Mouse (Mus musculus) MN1 (cell line): ENCODE measurements around the gene Bmp2k.
A peak's percentile ranks its signal among the peaks of the same experiment; 100 is the strongest.
"Not testable (repeated sequence)": the region's sequence is repeated elsewhere in the genome, so short reads cannot be mapped to it uniquely, and the experiment has no call there.

Experiments
- DNase-seq: peaks from one replicate; pipeline ENCODE4 v3.0.0-alpha.2; 2016; ENCODE audit warnings: low spot score

The Bmp2k gene

DNA sequence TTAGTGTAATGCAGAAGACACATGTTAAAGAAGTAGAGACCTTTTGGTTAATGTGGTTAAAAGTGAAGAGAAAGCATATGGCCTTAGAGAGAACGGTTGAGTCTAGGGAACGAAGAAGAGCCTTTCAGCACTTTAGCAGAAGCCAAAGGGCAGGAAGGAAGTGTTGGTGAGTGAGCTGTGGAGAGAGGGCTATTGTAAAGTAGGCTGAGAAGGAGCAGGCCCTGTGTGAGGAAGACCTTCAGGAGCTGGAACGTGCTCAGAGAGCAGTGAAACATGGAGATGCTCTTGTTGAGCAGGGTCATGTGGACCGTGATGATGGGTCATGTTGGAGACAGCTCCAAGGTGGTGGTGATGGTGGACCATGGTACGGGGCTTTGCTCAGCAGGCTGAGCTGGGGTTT is 4.8 kb downstream of the Bmp2k start:
- DNase-seq, result no peak

GRCm38 (mm10) chr5:97002937-97003336 is 5.4 kb downstream of the Bmp2k start:
- DNase-seq, result no peak

- no peak for DNase-seq
Measured at GRCm38 (mm10) chr5:97004178-97005030, 6.9 kb downstream of the Bmp2k start.

DNA sequence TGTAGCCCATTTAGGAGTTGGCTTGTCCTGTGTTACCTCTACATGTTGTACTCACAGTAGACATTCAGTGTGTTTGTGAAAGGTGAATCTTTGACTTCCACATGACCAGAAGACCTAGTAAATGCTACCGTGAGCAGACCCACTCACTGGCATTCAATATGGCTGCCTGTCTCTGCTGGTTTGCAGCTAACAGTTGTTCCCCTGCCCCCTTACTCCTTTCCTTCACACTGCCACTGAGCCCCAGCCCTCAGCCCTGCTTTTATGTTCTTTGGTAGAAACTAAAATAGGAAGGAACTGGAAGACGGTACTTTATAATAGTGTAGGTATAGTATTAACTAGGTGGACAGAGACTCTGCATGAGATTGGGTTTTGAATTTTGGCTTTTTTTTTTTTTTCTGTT is 8.4 kb downstream of the Bmp2k start:
- no peak for DNase-seq

- DNase-seq, result no peak
Measured at GRCm38 (mm10) chr5:97006929-97007328, 9.4 kb downstream of the Bmp2k start.

- DNase-seq, result no peak
Measured at GRCm38 (mm10) chr5:97007496-97007895, 10.0 kb downstream of the Bmp2k start.

DNA sequence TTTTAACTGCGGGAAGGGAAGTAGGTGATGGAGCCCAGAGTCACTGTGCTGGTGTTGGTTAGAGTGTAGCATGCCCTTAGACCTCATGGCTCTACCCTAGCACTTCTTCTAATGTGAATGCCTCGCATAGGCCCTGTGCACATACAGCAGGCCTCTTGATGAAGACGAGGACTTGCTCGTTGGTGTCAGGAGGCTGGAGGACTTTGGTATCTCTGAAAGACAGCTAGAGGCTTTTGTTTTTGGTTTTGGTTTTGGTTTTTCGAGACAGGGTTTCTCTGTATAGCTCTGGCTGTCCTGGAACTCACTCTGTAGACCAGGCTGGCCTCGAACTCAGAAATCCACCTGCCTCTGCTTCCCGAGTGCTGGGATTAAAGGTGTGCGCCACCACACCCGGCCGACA is 11.7 kb downstream of the Bmp2k start:
- not testable (repeated sequence) for DNase-seq

GRCm38 (mm10) chr5:97009601-97010335 is 12.3 kb downstream of the Bmp2k start:
- no peak for DNase-seq

DNA sequence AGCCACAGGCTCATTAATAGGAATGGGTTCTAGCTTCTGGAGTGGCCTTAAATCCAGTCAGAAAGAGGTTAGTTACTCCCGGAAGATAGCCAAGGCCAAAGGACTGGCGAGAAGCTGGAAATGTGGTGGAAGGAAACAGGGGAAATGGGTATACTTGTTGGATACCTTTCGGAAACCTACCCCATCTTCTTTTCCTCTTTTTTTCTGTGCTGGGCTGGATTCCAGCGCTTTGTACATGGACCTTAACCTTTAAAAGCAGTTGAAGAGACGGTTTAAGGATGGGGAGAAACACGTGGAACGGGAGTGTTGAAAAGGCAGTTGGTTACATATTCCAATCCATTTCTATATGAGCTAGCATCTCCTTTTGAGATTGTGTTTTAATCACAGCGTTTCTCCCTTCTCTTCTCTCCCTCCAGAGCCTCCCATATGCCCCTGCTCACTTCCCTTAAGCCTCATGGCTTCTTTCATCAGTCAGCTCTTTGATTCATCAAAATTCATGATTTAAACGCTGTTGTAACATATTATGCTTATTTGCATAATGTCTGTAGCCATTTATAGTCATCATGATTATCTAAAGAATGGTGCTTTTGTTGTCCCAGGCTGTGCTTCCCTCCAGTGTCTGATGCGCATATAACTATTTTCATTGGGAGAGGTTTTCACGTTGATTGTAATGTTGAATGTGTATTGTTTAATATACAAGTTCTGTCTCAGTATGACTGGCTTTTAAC is 18.5 kb downstream of the Bmp2k start:
- DNase-seq, result no peak

DNA sequence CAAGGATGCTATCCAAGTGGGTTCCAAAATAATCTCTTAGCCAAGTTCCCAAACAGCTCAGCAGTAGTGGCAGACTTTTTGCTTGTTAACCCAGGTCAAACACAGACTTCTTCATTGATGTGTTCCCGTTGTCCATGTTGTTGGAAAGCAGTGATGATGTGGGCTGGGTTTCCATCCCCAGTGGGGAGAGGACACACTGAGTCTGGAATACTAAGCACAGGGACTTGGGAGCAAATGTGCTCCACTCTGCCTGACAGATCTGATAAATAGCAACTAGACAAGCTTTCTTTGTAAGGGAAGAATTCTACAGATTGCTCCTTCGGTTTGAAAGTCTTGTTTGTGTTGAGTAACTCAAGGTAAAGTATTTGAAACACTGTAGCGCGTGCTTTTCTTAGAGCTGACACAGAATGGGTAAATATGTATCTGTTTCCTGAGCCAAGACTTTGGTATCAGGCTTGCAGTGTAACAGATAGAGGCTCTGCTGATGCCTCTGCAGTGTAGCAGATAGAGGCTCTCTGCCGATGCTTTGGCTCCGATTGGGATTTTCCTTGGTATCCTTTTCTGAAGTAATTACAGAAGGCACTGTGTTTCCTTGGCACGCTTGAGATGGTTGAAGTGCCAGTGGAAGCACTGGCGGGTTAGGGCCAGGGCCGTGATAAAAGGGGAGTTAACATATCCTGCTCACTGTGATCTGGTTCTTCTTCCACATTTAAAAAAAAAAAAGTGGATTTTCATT is 19.5 kb downstream of the Bmp2k start:
- no peak for DNase-seq

DNA sequence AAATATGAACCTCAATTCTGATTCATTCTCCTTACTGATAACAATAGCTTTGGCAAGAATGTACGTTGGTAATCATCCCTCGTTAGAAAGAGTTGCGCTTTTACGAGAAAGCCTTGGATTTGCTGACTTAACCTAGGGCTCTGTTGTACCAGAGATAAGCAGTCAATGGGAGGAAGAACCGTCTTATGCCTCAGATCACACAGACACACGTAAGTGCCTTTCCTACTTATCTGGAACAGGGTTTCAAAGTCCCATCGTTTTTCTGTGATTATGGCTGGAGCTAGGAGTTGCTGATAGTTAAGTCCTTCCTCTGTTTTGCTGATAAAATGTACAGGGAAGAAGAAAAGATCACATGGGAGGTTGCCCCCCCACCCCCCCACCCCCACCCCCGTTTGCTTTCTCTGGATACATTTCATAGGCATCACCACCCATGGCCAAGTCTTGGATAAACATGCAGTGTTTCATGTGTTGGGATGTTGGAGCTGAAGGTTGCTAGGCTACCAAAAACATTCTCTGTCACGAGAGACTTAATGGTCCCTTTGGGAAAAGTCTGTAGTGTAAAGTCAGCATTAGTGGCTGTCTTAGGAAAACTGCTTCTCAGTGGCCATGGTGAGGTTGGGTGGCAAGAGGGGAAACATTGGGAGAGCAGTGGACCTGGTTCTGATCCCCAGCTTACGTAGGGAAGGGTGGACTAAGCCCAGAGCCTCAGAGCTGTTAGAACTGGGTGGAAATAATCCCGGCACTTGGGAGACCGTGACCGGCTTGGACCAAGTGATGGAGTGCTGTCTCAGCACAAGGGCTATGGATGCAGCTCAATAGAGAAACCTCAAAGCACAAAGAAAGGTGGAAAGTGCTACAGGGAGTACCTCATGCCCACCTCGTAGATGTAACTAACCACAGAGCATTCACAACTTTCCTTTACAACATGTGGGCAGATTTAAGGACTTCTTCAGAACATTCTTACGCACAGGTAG is 25.1 kb downstream of the Bmp2k start:
- peak; percentile 45 for DNase-seq

- no peak for DNase-seq
Measured at GRCm38 (mm10) chr5:97024834-97025233, 27.3 kb downstream of the Bmp2k start.

DNA sequence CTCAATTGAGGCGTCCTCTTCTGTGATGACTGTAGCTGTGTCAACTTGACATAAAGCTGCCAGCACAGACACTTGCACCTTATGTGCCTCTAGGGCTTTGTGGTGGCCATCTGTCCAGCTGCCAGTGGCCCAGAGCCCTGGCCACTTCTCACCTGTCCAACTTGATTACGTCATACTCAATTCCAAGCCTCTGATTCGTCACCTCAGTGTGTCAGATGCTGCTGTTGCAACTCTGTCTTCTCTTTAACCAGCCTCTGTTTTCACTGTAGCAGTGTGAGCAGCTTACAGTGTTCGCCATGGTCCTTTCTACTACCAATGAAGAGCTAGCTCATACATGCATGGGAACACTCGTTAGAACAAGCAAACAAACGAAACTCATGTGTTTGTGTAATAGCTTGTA is 28.2 kb downstream of the Bmp2k start:
- DNase-seq, result no peak

DNA sequence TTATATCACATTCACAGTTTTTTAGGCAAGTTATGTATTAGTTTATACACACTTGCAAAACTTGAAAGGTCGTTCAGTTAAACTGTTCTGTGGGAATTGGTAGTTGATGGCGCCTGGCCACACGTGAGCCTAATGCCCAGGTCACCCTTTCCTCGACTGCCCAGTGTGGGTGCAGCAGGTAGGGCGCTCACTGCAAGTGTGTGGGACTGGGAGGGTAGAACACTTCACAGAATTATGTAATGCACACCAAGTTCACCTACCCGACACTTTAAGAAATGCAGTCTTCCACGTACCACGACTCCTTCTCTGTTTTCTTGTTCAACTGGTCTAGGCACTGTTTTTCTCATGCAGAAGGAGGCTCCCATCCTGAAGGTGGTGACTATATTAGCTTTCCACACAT is 30.5 kb downstream of the Bmp2k start:
- DNase-seq, result no peak

GRCm38 (mm10) chr5:97028840-97029239 is 31.4 kb downstream of the Bmp2k start:
- DNase-seq, result not testable (repeated sequence)

DNA sequence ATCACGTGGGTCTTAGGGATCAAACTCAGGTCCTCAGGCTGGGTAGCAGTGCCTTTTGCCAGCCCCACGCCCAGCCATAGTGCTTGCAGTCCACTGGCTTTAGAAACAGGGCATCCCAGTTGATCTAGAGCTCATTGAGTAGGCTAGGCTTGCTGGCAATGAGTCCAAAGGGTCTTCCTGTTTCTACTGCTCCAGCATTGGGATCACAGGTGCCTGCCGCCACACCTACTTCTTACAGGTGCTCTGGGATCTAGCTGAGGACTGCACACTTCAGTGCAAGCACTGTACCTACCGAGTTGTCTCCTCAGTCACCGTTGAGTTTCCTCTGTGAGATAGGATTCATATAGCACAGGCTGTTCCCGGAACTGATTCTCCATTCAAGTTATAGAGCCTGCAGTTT is 34.3 kb downstream of the Bmp2k start:
- no peak for DNase-seq

DNA sequence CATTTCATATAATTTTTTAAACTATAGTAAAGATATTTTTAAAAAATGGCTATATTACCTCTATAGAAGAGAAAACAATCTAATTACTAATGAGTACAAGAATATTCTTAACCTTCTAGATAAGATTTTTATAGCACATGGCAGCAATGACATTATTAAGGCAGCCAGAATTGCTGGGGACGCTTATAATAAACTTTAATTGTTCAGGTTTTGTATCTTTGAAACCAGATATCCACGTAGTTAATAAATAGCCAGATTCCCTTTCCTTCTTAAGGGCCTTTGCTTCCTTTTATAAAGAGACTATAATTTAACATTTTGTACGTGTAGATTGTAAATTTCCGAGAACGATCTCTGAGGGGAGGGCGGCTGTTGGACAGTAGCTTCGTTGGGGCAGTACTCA is 47.8 kb downstream of the Bmp2k start:
- no peak for DNase-seq

GRCm38 (mm10) chr5:97046680-97047079 is 49.2 kb downstream of the Bmp2k start:
- no peak for DNase-seq

DNA sequence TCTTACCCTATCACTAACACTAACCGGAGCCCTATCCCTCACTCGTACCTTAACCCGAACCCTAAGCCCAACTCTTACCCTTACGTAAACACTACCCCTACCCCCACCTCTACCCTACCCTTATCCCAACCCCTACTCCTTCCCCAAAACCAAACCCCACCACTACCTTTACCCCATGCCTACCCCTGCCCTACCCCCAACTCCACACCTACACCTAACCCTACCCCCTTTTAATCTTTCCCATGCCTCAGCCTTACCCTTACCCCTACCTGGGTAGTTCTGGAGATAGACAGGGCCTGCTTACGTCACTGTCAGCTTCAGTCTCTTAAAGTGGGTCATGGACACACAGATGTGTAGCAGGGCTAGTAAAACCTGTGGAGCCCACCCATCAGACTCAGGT is 51.4 kb downstream of the Bmp2k start:
- no peak for DNase-seq

GRCm38 (mm10) chr5:97054166-97054565 is 56.7 kb downstream of the Bmp2k start:
- DNase-seq, result no peak

- DNase-seq, result no peak
Measured at GRCm38 (mm10) chr5:97054801-97055200, 57.3 kb downstream of the Bmp2k start.
